Mouse (Mus musculus): Measurements from ENCODE around the gene Serpinb9. TPM values are rescaled to one million over a fixed set of nuclear protein-coding genes. Genes with fewer than 3 reads are reported as not detected.

The Serpinb9 gene
- total RNA-seq, 2 experiments from 2014 or later: 18.7 to 20.0 TPM

Other genes starting within 250 kb of the Serpinb9 start
- gene Mylk4, start 219.3 kb upstream of the Serpinb9 start, total RNA-seq (2021): not detected
- 10 to 100 TPM; 37.0 to 48.8 TPM for gene Wrnip1, start 201.2 kb upstream of the Serpinb9 start, total RNA-seq (2021)
- not detected for gene D930007J09Rik, start 200.4 kb upstream of the Serpinb9 start, total RNA-seq (2021)
- gene Serpinb1a, start 152.1 kb upstream of the Serpinb9 start, total RNA-seq (2021): 100 to 1,000 TPM in 1 of 2 experiments, 1 to 10 TPM in 1; 8.7 to 154 TPM
- not detected for gene Serpinb1c, start 105.0 kb upstream of the Serpinb9 start, total RNA-seq (2021)
- gene Serpinb6b, start 38.0 kb upstream of the Serpinb9 start, total RNA-seq (2021): 10 to 100 TPM; 22.0 to 38.0 TPM
- gene Serpinb9b, start 24.2 kb downstream of the Serpinb9 start, total RNA-seq (2021): under 1 TPM; 0.13 to 0.16 TPM
- under 1 TPM; 0.17 to 0.49 TPM for gene Serpinb1b, start 75.3 kb downstream of the Serpinb9 start, total RNA-seq (2021)
- gene Serpinb9c, start 156.5 kb downstream of the Serpinb9 start, total RNA-seq (2021): not detected
- not detected for gene Serpinb9d, start 189.7 kb downstream of the Serpinb9 start, total RNA-seq (2021)
- gene Serpinb9e, start 246.4 kb downstream of the Serpinb9 start, total RNA-seq (2021): not detected